ENCODE assay signal across 10 mouse cellular contexts in the genomic region with DNA sequence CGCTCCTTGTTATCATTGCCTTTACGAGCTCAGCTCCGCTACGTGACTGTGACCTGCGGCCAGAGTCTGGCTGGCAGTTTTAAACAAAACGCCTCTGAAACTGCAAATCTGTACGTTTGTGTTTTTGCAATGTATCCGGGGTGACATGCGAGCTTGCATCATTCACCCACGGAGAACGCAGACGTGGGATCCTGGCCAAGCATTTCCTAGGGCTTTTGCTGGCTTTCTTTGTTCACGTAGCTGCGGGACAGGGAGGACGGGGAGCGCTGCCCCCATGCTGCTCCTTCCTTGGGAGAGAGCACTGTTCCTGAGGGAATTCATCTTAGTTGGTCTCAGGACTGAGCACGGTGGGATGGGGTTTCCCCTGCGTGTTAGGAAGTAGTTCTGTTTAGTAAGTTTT. TPM values are rescaled to one million over a fixed set of nuclear protein-coding genes. Genes with fewer than 3 reads are reported as not detected.
DNase-seq lines count a peak whose midpoint lies in the region; ATAC-seq lines count a peak whose summit lies in the region.
"Had no signal": no experiment of that assay in that cellular context is flagged by ENCODE, and none has a peak within 500 bp of the region (broad histone marks: within the 10 kb centered on the region; RNA-seq: fewer than 3 reads in every experiment).

No protein-coding gene starts in this region.

- H3K27me3 ChIP-seq in heart, embryonic 12.5 days (replicated peaks): no peaks in the 10 kb centered on the region
- H3K27me3 ChIP-seq in forebrain, embryonic 15.5 days: no peaks in the 10 kb centered on the region
- no peaks in the 10 kb centered on the region for H3K27me3 ChIP-seq in liver, embryonic 15.5 days

- H3K36me3 ChIP-seq in heart, embryonic 12.5 days: peaks cover 21% of the 10 kb centered on the region
- 0 out of 2 replicates have a peak, but pooled peaks cover 5% of the 10 kb centered on the region for H3K36me3 ChIP-seq in forebrain, embryonic 15.5 days
- peaks cover 34% of the 10 kb centered on the region for H3K36me3 ChIP-seq in liver, embryonic 15.5 days (replicated peaks)

- peak overlapping the region; percentile 30 for H3K4me2 ChIP-seq in heart, embryonic 12.5 days
- H3K4me2 ChIP-seq in forebrain, embryonic 15.5 days (replicated peaks): peak overlapping the region; percentile 67
- H3K4me2 ChIP-seq in liver, embryonic 15.5 days: peak overlapping the region; percentile 90

- 0 out of 2 replicates have a peak, but pooled peaks cover 3% of the 10 kb centered on the region for H3K9me3 ChIP-seq in heart, embryonic 12.5 days (replicated peaks)
- H3K9me3 ChIP-seq in forebrain, embryonic 15.5 days: no peaks in the 10 kb centered on the region
- no peaks in the 10 kb centered on the region; the same call in 1 of the 2 replicates for H3K9me3 ChIP-seq in liver, embryonic 15.5 days (replicated peaks)

- H3K27ac ChIP-seq in heart, embryonic 12.5 days (ENCODE audit: poor library complexity, severe bottlenecking): no peak overlapping the region
- H3K27ac ChIP-seq in forebrain, embryonic 15.5 days (replicated peaks): peak overlapping the region; percentile 38; the same call in 1 of the 2 replicates
- peak overlapping the region; percentile 24; the same call in 1 of the 2 replicates for H3K27ac ChIP-seq in liver, embryonic 15.5 days (replicated peaks)

- no peak for ATAC-seq in heart, embryonic 12.5 days (ENCODE audit: insufficient number of reproducible peaks, low FRiP score)
- ATAC-seq in forebrain, embryonic 15.5 days (replicated peaks): no peak
- no peak for ATAC-seq in liver, embryonic 15.5 days (ENCODE audit: insufficient read depth)

- peak overlapping the region; percentile 50; the same call in 1 of the 2 replicates for H3K9ac ChIP-seq in heart, embryonic 12.5 days
- H3K9ac ChIP-seq in forebrain, embryonic 15.5 days (replicated peaks): peak overlapping the region; percentile 29
- no peak overlapping the region for H3K9ac ChIP-seq in liver, embryonic 15.5 days

- no peak for DNase-seq in heart, postnatal 4 days
- peak; percentile 62 for DNase-seq in Muller cell, postnatal 12 days (ENCODE audit: inconsistent ontology term)
- DNase-seq in testis, postnatal 10 days (ENCODE audit: low spot score): no peak
- DNase-seq in thymus, postnatal 0 days (ENCODE audit: low spot score): no peak
- no peak for DNase-seq in right cerebral cortex, adult 18-20 months
- DNase-seq: kidney, postnatal 4 days; right cerebral cortex, postnatal 4 days had no signal

- H3K4me1 ChIP-seq in heart, embryonic 12.5 days (replicated peaks): peaks cover 75% of the 10 kb centered on the region
- peaks cover 69% of the 10 kb centered on the region for H3K4me1 ChIP-seq in forebrain, embryonic 15.5 days
- H3K4me1 ChIP-seq in liver, embryonic 15.5 days (replicated peaks): peaks cover 82% of the 10 kb centered on the region

- H3K4me3 ChIP-seq in heart, embryonic 12.5 days: 0 out of 2 replicates have a peak overlapping the region, but pooled peaks have one; percentile 94
- H3K4me3 ChIP-seq in forebrain, embryonic 15.5 days: peak overlapping the region; percentile 80
- H3K4me3 ChIP-seq in liver, embryonic 15.5 days (replicated peaks): no peak overlapping the region

- WGBS in heart, embryonic 12.5 days: 65% methylated on average over 18 of the region's 18 CpGs
- WGBS in forebrain, embryonic 15.5 days: 36% methylated on average over 18 of the region's 18 CpGs
- WGBS in liver, embryonic 15.5 days (ENCODE audit: insufficient replicate concordance): 80% methylated on average over 18 of the region's 18 CpGs

RNA-seq across cellular contexts. Expression of gene Sec14l1, which starts 2.4 kb away (rescaled TPM):
- polyA plus RNA-seq in heart, embryonic 12.5 days (2016; fragmentation: Nextera tagmentation; extraction: Ambion mirVana): 53.4 and 56.6 TPM in 2 replicates
- 10 to 100 TPM; 78.4 to 81.7 TPM for total RNA-seq in heart, postnatal 4 days (2021)
- 69.4 and 76.8 TPM in 2 replicates for polyA plus RNA-seq in forebrain, embryonic 15.5 days (2015; fragmentation: Nextera tagmentation; extraction: Ambion mirVana)
- 18.0 and 20.4 TPM in 2 replicates for polyA plus RNA-seq in liver, embryonic 15.5 days (2015; fragmentation: Nextera tagmentation; extraction: Ambion mirVana)
- polyA plus RNA-seq in thymus, postnatal 0 days (2015; fragmentation: Nextera tagmentation; extraction: Ambion mirVana): 35.9 and 37.7 TPM in 2 replicates

Comparison
In these comparisons a context has a peak if more than half of its experiments do, and no peak if none do; other contexts are left out.
1. H3K4me2 ChIP-seq: peak in every context shown above with its lines; median percentile 90 in liver, embryonic 15.5 days; 67 in forebrain, embryonic 15.5 days; 30 in heart, embryonic 12.5 days.